Mouse (Mus musculus) limb, embryonic 11.5 days (tissue): Measurements from ENCODE around the gene Olfr449. TPM values are rescaled to one million over a fixed set of nuclear protein-coding genes. Genes with fewer than 3 reads are reported as not detected.
A peak's percentile ranks its signal among the peaks of the same experiment; 100 is the strongest.

Experiments used
- ATAC-seq: fragments of 200-750 bp; cut with Nextera tagmentation; 2 replicates; pipeline ENCODE4 v1.8.0; 2017; ENCODE audit warnings: low read depth; ENCODE audit not compliant: insufficient number of reproducible peaks, low FRiP score, low TSS enrichment
- DNase-seq: peaks from one replicate; pipeline ENCODE4 v3.0.0-alpha.2; 2015; ENCODE audit warnings: low spot score
- H3K27ac ChIP-seq: fragments of 300-500 bp; sonication (generic); replicated peaks from 2 replicates; pipeline ENCODE4 v1.5.1; 2014; ENCODE audit warnings: low read depth, mild to moderate bottlenecking, low read length
- H3K27me3 ChIP-seq: fragments of 300-500 bp; sonication (generic); 2 replicates; pipeline ENCODE4 v1.6.1; 2014; ENCODE audit warnings: mild to moderate bottlenecking, low read length, mixed read lengths; ENCODE audit not compliant: control insufficient read depth, insufficient read depth
- H3K36me3 ChIP-seq: fragments of 300-500 bp; sonication (generic); 2 replicates; pipeline ENCODE4 v1.6.1; 2014; ENCODE audit warnings: mild to moderate bottlenecking, low read length, moderate library complexity, mixed read lengths; ENCODE audit not compliant: control insufficient read depth, insufficient read depth
- H3K4me1 ChIP-seq: fragments of 300-500 bp; sonication (generic); 2 replicates; pipeline ENCODE4 v1.6.1; 2014; ENCODE audit warnings: low read length, mixed read lengths; ENCODE audit not compliant: control insufficient read depth, insufficient read depth
- H3K4me2 ChIP-seq: fragments of 300-500 bp; sonication (generic); 2 replicates; pipeline ENCODE4 v1.6.1; 2014; ENCODE audit warnings: low read depth, mild to moderate bottlenecking, moderate library complexity; ENCODE audit not compliant: severe bottlenecking
- H3K4me3 ChIP-seq: fragments of 300-500 bp; sonication (generic); 2 replicates; pipeline ENCODE4 v1.5.1; 2014; ENCODE audit warnings: low read depth, low read length
- H3K9ac ChIP-seq: fragments of 300-500 bp; sonication (generic); 2 replicates; pipeline ENCODE4 v1.6.1; 2014; ENCODE audit warnings: mild to moderate bottlenecking, low read length
- H3K9me3 ChIP-seq: fragments of 300-500 bp; sonication (generic); 2 replicates; pipeline ENCODE4 v1.6.1; 2016; ENCODE audit warnings: low read length; ENCODE audit not compliant: control insufficient read depth
- WGBS: fragments of 180-500 bp; shearing (Covaris S2); extraction: QIAGEN DNeasy Blood & Tissue Kit; methylation state at CpG from one replicate; pipeline ENCODE4 v1.1.7; 2014; 5-methylcytosine and 5-hydroxymethylcytosine counted together
- polyA plus RNA-seq: library from polyadenylated mRNA; unstranded; fragments of >200 nt; fragmentation: Nextera tagmentation; extraction: Ambion mirVana; gene quantifications from 2 replicates; pipeline ENCODE4 v1.2.1, GENCODE M21; 2014

Gene Olfr449
- polyA plus RNA-seq = not detected in 2 replicates

GRCm38 (mm10) chr6:42834084-42834483 is at the start of gene Olfr449:
TSS of gene Olfr449 (plus strand) at chr6:42834384.
- no peaks in the 10 kb centered on the region for H3K4me1 ChIP-seq
- H3K27me3 ChIP-seq = no peaks in the 10 kb centered on the region
- DNase-seq (no peak), ATAC-seq (no peak)
- no peak within 1 kb of the TSS for H3K4me2 ChIP-seq
- no peak within 1 kb of the TSS for H3K4me3 ChIP-seq
- H3K9ac ChIP-seq = no peak within 1 kb of the TSS
- no peaks in the 10 kb centered on the region for H3K36me3 ChIP-seq
- no peaks in the 10 kb centered on the region for H3K9me3 ChIP-seq
- H3K27ac ChIP-seq = no peak within 1 kb of the TSS

- DNase-seq = no peak
- H3K9me3 ChIP-seq = no peaks in the 10 kb centered on the region
- no peaks in the 10 kb centered on the region for H3K36me3 ChIP-seq
- H3K27ac ChIP-seq = no peak within 1 kb of the TSS
- no peak for ATAC-seq
- H3K4me2 ChIP-seq = no peak within 1 kb of the TSS
- no peak within 1 kb of the TSS for H3K9ac ChIP-seq
- H3K4me3 ChIP-seq = no peak within 1 kb of the TSS
- no peaks in the 10 kb centered on the region for H3K4me1 ChIP-seq
- no peaks in the 10 kb centered on the region for H3K27me3 ChIP-seq
These were observed 49.4 kb upstream of the Olfr449 start, which contains the start of gene Olfr452 for GRCm38 (mm10) chr6:42784793-42785192. TSS of gene Olfr452 (plus strand) at chr6:42785093.

- H3K4me3 ChIP-seq = no peak overlapping the region
- H3K9me3 ChIP-seq = no peaks in the 10 kb centered on the region
- no peak overlapping the region for H3K4me2 ChIP-seq
- no peak overlapping the region for H3K27ac ChIP-seq
- H3K4me1 ChIP-seq = no peaks in the 10 kb centered on the region
- ATAC-seq (no peak), DNase-seq (no peak)
- no peaks in the 10 kb centered on the region for H3K27me3 ChIP-seq
- H3K9ac ChIP-seq = no peak overlapping the region
- WGBS = 41% methylated on average over 4 of the region's 4 CpGs
- H3K36me3 ChIP-seq = no peaks in the 10 kb centered on the region
These were observed 43.8 kb upstream of the Olfr449 start for GRCm38 (mm10) chr6:42790247-42790948.

- Histone ChIP-seq H3K4me1 (no peaks in the 10 kb centered on the region), H3K9me3 (no peaks in the 10 kb centered on the region), H3K27me3 (no peaks in the 10 kb centered on the region), H3K4me2 (no peak overlapping the region), H3K9ac (no peak overlapping the region), H3K4me3 (no peak overlapping the region), H3K27ac (no peak overlapping the region), H3K36me3 (no peaks in the 10 kb centered on the region)
- no peak for DNase-seq
- ATAC-seq = no peak
- 86% methylated on average over 9 of the region's 9 CpGs for WGBS
These were observed 43.1 kb upstream of the Olfr449 start for GRCm38 (mm10) chr6:42790949-42791556.

- Histone ChIP-seq H3K27ac (no peak overlapping the region), H3K4me1 (no peaks in the 10 kb centered on the region), H3K4me3 (no peak overlapping the region), H3K9me3 (no peaks in the 10 kb centered on the region), H3K9ac (no peak overlapping the region), H3K27me3 (no peaks in the 10 kb centered on the region), H3K4me2 (no peak overlapping the region), H3K36me3 (no peaks in the 10 kb centered on the region)
- ATAC-seq (no peak), DNase-seq (no peak)
- WGBS = 93% methylated on average over 3 of the region's 3 CpGs
These were observed 39.2 kb upstream of the Olfr449 start for GRCm38 (mm10) chr6:42794982-42795381.

GRCm38 (mm10) chr6:42811639-42812038 is 22.5 kb upstream of the Olfr449 start, which contains the start of gene Olfr450:
TSS of gene Olfr450 (plus strand) at chr6:42811939.
- no peaks in the 10 kb centered on the region for H3K27me3 ChIP-seq
- no peaks in the 10 kb centered on the region for H3K9me3 ChIP-seq
- no peak within 1 kb of the TSS for H3K4me3 ChIP-seq
- DNase-seq (no peak), ATAC-seq (no peak)
- no peak within 1 kb of the TSS for H3K9ac ChIP-seq
- H3K4me1 ChIP-seq = no peaks in the 10 kb centered on the region
- no peaks in the 10 kb centered on the region for H3K36me3 ChIP-seq
- H3K4me2 ChIP-seq = no peak within 1 kb of the TSS
- no peak within 1 kb of the TSS for H3K27ac ChIP-seq
- 85% methylated on average over 1 of the region's 1 CpGs for WGBS

GRCm38 (mm10) chr6:42860222-42860819 is 26.1 kb downstream of the Olfr449 start:
- Histone ChIP-seq H3K4me3 (no peak overlapping the region), H3K4me1 (no peaks in the 10 kb centered on the region), H3K9ac (no peak overlapping the region), H3K27me3 (no peaks in the 10 kb centered on the region), H3K27ac (no peak overlapping the region), H3K9me3 (no peaks in the 10 kb centered on the region), H3K36me3 (no peaks in the 10 kb centered on the region), H3K4me2 (no peak overlapping the region)
- ATAC-seq (no peak), DNase-seq (peak; percentile 21)
- 16% methylated on average over 4 of the region's 4 CpGs for WGBS

GRCm38 (mm10) chr6:42869695-42870094 is 35.5 kb downstream of the Olfr449 start:
- no peak overlapping the region for H3K9ac ChIP-seq
- H3K27me3 ChIP-seq = no peaks in the 10 kb centered on the region
- H3K4me3 ChIP-seq = no peak overlapping the region
- no peaks in the 10 kb centered on the region for H3K9me3 ChIP-seq
- WGBS = 71% methylated on average over 3 of the region's 3 CpGs
- H3K4me2 ChIP-seq = no peak overlapping the region
- H3K4me1 ChIP-seq = no peaks in the 10 kb centered on the region
- ATAC-seq (no peak), DNase-seq (no peak)
- H3K27ac ChIP-seq = no peak overlapping the region
- H3K36me3 ChIP-seq = no peaks in the 10 kb centered on the region
